Mouse (Mus musculus): ENCODE results near the gene Ttc8. TPM values are rescaled to one million over a fixed set of nuclear protein-coding genes. Genes with fewer than 3 reads are reported as not detected.

The Ttc8 gene
- 17.6 and 20.6 TPM in 2 replicates for polyA plus RNA-seq (2012; rRNA removed)

DNA sequence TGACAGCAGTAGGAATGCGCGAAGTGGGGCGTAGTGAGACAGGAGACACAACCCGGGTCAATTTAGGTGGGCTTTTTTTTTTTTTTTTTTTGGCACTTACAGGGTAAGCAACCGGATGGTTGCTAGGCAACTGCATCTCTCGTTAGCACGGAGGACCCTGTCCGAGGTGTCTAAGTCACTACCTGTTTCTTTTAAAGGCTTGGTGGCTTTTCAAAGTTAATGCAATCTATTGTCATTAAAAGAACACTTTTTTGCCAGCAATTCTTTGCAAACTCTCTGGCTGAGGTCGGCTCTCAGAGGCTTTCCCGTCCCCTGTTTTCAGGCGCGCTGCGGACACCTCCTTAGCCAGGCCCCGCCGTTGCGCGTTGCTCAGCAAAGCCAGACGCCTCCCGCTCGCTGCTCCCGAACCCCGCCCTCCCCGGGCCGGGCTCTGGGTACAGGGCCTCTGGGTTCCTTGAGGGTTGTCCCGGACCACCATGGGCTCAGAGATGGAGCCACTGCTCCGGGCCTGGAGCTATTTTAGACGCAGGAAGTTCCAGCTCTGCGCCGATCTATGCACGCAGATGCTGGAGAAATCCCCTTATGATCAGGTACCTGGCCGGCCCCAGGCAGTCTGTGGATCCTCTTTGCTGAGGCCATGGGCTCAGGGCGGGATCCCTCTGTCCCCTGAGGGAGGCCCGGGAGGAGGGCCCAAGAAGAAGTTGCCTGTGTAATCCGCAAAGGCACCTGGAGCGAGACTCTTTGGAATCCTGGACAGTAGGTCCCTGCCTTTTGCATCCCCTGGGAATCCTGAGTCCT, at the start of gene Ttc8:
Gene Ttc8, plus strand, starts transcription at position 381 of the 798 bp plus-strand sequence.
- peak within 1 kb of the TSS; percentile 81 for H3K27ac ChIP-seq (ENCODE audit: control insufficient read depth, insufficient read depth, low read depth, low read length)
- H3K4me3 ChIP-seq (ENCODE audit: control insufficient read depth, low read depth, low read length) = peak within 1 kb of the TSS; percentile 91
- H3K36me3 ChIP-seq (ENCODE audit: control insufficient read depth, insufficient read depth, low read length) = no peaks in the 10 kb centered on the region
- H3K27me3 ChIP-seq (ENCODE audit: control insufficient read depth, insufficient read depth, low read length) = no peaks in the 10 kb centered on the region
- no peak for TF ChIP-seq CTCF (IDR thresholded peaks at IDR 0.05; ENCODE audit: control insufficient read depth, insufficient read depth, insufficient replicate concordance, low read depth, low read length)
- TF ChIP-seq POLR2A (IDR thresholded peaks at IDR 0.05; ENCODE audit: control insufficient read depth, low read depth, low read length) = peak; percentile 32
- H3K4me1 ChIP-seq (ENCODE audit: control insufficient read depth, insufficient read depth, low read length) = peaks cover 5% of the 10 kb centered on the region

DNA sequence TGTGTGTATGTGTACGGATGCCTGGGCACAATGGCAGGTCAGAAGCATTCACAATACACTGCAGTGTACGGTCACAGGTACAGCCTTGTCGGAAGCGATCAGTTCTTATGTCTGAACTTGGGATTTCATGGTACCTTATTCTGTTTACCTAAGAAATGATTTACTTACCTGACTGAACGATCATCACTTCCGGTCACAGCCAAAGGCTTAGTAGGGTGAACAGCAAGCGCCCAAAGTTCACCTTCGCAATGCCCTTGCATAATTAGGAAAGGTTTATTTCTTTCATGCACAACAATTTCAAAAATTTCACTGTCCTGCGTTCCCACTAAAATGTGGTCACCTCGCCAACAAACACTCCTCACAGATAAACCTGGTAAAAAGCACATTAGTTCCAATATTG, 47.5 kb upstream of the Ttc8 start:
- Histone ChIP-seq H3K4me3 (ENCODE audit: control insufficient read depth, low read depth, low read length) (no peak overlapping the region), H3K4me1 (ENCODE audit: control insufficient read depth, insufficient read depth, low read length) (no peaks in the 10 kb centered on the region), H3K27me3 (ENCODE audit: control insufficient read depth, insufficient read depth, low read length) (no peaks in the 10 kb centered on the region), H3K36me3 (ENCODE audit: control insufficient read depth, insufficient read depth, low read length) (no peaks in the 10 kb centered on the region), H3K27ac (ENCODE audit: control insufficient read depth, insufficient read depth, low read depth, low read length) (no peak overlapping the region)
- TF ChIP-seq CTCF (IDR thresholded peaks at IDR 0.05; ENCODE audit: control insufficient read depth, insufficient read depth, insufficient replicate concordance, low read depth, low read length) (no peak), POLR2A (IDR thresholded peaks at IDR 0.05; ENCODE audit: control insufficient read depth, low read depth, low read length) (no peak)

DNA sequence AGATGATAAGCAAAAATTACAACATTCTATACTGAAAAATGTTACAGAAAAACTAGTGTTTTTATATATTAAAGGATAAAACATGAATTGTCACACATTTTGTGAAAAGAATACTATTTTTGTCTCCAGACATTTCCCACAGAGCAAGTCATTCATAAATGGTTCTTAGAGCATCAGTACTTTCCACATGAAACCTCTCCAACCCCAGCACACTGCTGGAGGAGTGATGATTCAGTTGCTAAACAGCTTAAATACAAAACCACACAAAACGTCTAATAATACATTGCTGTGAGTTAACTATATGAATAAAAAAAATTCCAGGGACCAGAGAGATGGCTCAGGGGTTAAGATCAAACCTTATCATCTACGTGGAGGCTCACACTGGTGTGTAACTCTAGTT, 45.2 kb upstream of the Ttc8 start:
- Histone ChIP-seq H3K36me3 (ENCODE audit: control insufficient read depth, insufficient read depth, low read length) (no peaks in the 10 kb centered on the region), H3K4me3 (ENCODE audit: control insufficient read depth, low read depth, low read length) (no peak overlapping the region), H3K27me3 (ENCODE audit: control insufficient read depth, insufficient read depth, low read length) (no peaks in the 10 kb centered on the region), H3K4me1 (ENCODE audit: control insufficient read depth, insufficient read depth, low read length) (no peaks in the 10 kb centered on the region), H3K27ac (ENCODE audit: control insufficient read depth, insufficient read depth, low read depth, low read length) (no peak overlapping the region)
- no peak for TF ChIP-seq CTCF (IDR thresholded peaks at IDR 0.05; ENCODE audit: control insufficient read depth, insufficient read depth, insufficient replicate concordance, low read depth, low read length)
- no peak for TF ChIP-seq POLR2A (IDR thresholded peaks at IDR 0.05; ENCODE audit: control insufficient read depth, low read depth, low read length)

DNA sequence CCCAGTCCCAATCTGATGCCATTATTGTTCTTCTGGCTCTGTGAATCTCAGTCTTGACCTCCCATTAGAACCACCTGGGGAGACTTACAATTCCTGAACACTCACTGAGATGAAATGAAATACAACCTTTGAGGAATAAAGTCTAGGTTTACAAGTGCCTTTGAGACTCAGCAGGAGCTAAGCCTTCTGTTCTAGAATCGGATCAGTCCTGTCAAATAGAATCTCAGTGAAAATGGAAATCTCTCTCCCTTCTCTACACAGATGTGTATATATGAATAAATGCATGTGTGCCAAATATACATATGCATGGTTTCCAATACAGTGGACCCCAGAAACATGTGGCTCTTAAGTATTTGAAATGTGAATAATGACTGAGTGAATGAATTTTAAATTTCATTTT, 41.7 kb upstream of the Ttc8 start:
- TF ChIP-seq CTCF (IDR thresholded peaks at IDR 0.05; ENCODE audit: control insufficient read depth, insufficient read depth, insufficient replicate concordance, low read depth, low read length) = no peak
- TF ChIP-seq POLR2A (IDR thresholded peaks at IDR 0.05; ENCODE audit: control insufficient read depth, low read depth, low read length) = no peak
- Histone ChIP-seq H3K4me1 (ENCODE audit: control insufficient read depth, insufficient read depth, low read length) (no peaks in the 10 kb centered on the region), H3K36me3 (ENCODE audit: control insufficient read depth, insufficient read depth, low read length) (no peaks in the 10 kb centered on the region), H3K4me3 (ENCODE audit: control insufficient read depth, low read depth, low read length) (no peak overlapping the region), H3K27ac (ENCODE audit: control insufficient read depth, insufficient read depth, low read depth, low read length) (no peak overlapping the region), H3K27me3 (ENCODE audit: control insufficient read depth, insufficient read depth, low read length) (no peaks in the 10 kb centered on the region)

DNA sequence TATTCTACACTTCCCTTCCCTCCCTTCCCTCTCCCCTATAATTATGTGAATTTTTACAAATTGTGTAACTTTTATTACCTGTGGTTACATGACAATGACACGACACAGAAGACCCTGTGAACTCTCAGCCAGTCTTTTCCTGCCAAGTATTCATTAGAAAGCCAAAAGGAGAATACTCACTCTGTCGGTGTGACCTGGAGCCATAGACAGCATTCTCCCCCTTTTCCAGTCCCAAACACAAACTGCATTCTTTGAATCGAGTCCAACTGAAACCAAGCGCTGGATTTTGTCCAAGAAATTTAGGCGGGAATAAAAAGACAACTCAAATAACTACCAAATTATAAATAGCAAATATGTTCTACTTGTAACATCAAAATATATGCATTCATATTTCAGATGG, 38.6 kb upstream of the Ttc8 start:
- Histone ChIP-seq H3K4me3 (ENCODE audit: control insufficient read depth, low read depth, low read length) (no peak overlapping the region), H3K27me3 (ENCODE audit: control insufficient read depth, insufficient read depth, low read length) (no peaks in the 10 kb centered on the region), H3K4me1 (ENCODE audit: control insufficient read depth, insufficient read depth, low read length) (no peaks in the 10 kb centered on the region), H3K36me3 (ENCODE audit: control insufficient read depth, insufficient read depth, low read length) (no peaks in the 10 kb centered on the region), H3K27ac (ENCODE audit: control insufficient read depth, insufficient read depth, low read depth, low read length) (no peak overlapping the region)
- TF ChIP-seq CTCF (IDR thresholded peaks at IDR 0.05; ENCODE audit: control insufficient read depth, insufficient read depth, insufficient replicate concordance, low read depth, low read length) (no peak), POLR2A (IDR thresholded peaks at IDR 0.05; ENCODE audit: control insufficient read depth, low read depth, low read length) (no peak)

DNA sequence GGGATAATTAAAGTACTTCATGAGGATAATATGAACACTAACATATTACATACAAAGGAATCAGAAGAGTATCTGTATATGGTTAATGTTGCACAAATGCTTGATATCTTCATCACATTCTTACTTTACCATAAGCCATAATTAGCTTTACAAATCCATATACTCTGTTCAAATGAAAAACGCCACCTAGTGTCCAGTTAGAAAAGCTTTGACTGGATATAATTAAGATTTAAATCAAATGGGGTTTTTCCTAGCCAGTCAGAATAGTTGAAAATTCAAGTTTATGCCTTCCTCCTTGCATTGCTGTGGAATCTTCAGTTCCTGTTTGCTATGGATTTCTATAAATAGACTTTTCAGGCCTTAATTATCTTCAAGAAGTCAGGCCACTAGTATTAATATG, 35.9 kb upstream of the Ttc8 start:
- Histone ChIP-seq H3K4me1 (ENCODE audit: control insufficient read depth, insufficient read depth, low read length) (no peaks in the 10 kb centered on the region), H3K27ac (ENCODE audit: control insufficient read depth, insufficient read depth, low read depth, low read length) (no peak overlapping the region), H3K27me3 (ENCODE audit: control insufficient read depth, insufficient read depth, low read length) (no peaks in the 10 kb centered on the region), H3K4me3 (ENCODE audit: control insufficient read depth, low read depth, low read length) (no peak overlapping the region), H3K36me3 (ENCODE audit: control insufficient read depth, insufficient read depth, low read length) (no peaks in the 10 kb centered on the region)
- TF ChIP-seq CTCF (IDR thresholded peaks at IDR 0.05; ENCODE audit: control insufficient read depth, insufficient read depth, insufficient replicate concordance, low read depth, low read length) (no peak), POLR2A (IDR thresholded peaks at IDR 0.05; ENCODE audit: control insufficient read depth, low read depth, low read length) (no peak)

DNA sequence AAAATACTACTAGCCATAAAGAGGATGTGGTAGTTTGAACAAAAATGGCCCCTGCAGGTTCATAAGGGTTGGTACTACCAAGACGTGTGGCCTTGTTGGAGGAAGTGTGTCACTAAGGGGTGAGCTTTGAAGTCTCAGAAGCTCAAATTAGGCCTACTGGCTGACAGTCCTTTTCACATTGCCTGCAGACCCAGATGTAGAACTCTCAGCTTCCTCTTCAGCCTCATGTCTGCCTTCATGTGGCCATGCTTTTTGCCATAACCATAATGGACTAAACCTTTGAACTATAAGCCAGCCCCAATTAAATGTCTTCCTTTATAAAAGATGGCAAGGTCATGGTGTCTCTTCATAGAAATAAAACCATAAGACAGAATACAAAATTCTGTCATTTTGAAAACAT, 23.6 kb upstream of the Ttc8 start:
- Histone ChIP-seq H3K27me3 (ENCODE audit: control insufficient read depth, insufficient read depth, low read length) (no peaks in the 10 kb centered on the region), H3K4me3 (ENCODE audit: control insufficient read depth, low read depth, low read length) (no peak overlapping the region), H3K4me1 (ENCODE audit: control insufficient read depth, insufficient read depth, low read length) (no peaks in the 10 kb centered on the region), H3K27ac (ENCODE audit: control insufficient read depth, insufficient read depth, low read depth, low read length) (no peak overlapping the region), H3K36me3 (ENCODE audit: control insufficient read depth, insufficient read depth, low read length) (no peaks in the 10 kb centered on the region)
- TF ChIP-seq POLR2A (IDR thresholded peaks at IDR 0.05; ENCODE audit: control insufficient read depth, low read depth, low read length) = no peak

Measured in testis, adult 2 months (tissue).